Mouse (Mus musculus) cerebellum, adult 18-20 months (tissue): ENCODE measurements at regions not wholly inside any gene's neighbourhood (a gene's known extent, or its start where the extent isn't known, plus 50 kb on each side); places are given as distances from the start of the nearest gene placed in this dataset.

Experiments used
- DNase-seq, 2 experiments: peaks; one replicate each; pipeline ENCODE4 v3.0.0; 2021

- DNase-seq = no peak
Measured at GRCm38 (mm10) chr8:9152313-9152925, 462.1 kb upstream of the Arglu1 start.

- DNase-seq = no peak
Measured at GRCm38 (mm10) chr8:9144362-9144761, 454.0 kb upstream of the Arglu1 start.

GRCm38 (mm10) chr8:9139781-9140180 is 449.5 kb upstream of the Arglu1 start:
- DNase-seq = no peak

- peak; percentile 7 to 10 for DNase-seq
Measured at GRCm38 (mm10) chr8:9139059-9139620, 448.8 kb upstream of the Arglu1 start.

- no peak for DNase-seq
Measured at GRCm38 (mm10) chr8:9133758-9134157, 443.4 kb upstream of the Arglu1 start.

GRCm38 (mm10) chr8:9132612-9133218 is 442.4 kb upstream of the Arglu1 start:
- no peak for DNase-seq

- DNase-seq = no peak
Measured at GRCm38 (mm10) chr8:9131249-9131648, 440.9 kb upstream of the Arglu1 start.

- DNase-seq = no peak
Measured at GRCm38 (mm10) chr8:9124503-9124902, 434.2 kb upstream of the Arglu1 start.

- no peak for DNase-seq
Measured at GRCm38 (mm10) chr8:9117809-9118737, 427.8 kb upstream of the Arglu1 start.

- no peak for DNase-seq
Measured at GRCm38 (mm10) chr8:9095980-9096379, 405.7 kb upstream of the Arglu1 start.

GRCm38 (mm10) chr8:9094002-9094401 is 403.7 kb upstream of the Arglu1 start:
- no peak for DNase-seq

GRCm38 (mm10) chr8:9093356-9093755 is 403.0 kb upstream of the Arglu1 start:
- no peak for DNase-seq

GRCm38 (mm10) chr8:9072724-9073123 is 382.4 kb upstream of the Arglu1 start:
- DNase-seq = no peak

- no peak for DNase-seq
Measured at GRCm38 (mm10) chr8:9072286-9072685, 382.0 kb upstream of the Arglu1 start.

GRCm38 (mm10) chr8:9070953-9071352 is 380.6 kb upstream of the Arglu1 start:
- no peak for DNase-seq

GRCm38 (mm10) chr8:9069845-9070244 is 379.5 kb upstream of the Arglu1 start:
- no peak for DNase-seq

- no peak for DNase-seq
Measured at GRCm38 (mm10) chr8:9067731-9068130, 377.4 kb upstream of the Arglu1 start.

- DNase-seq = no peak
Measured at GRCm38 (mm10) chr8:9060166-9060565, 369.8 kb upstream of the Arglu1 start.

GRCm38 (mm10) chr8:9055416-9055819 is 365.1 kb upstream of the Arglu1 start:
- no peak for DNase-seq

GRCm38 (mm10) chr8:9054801-9055200 is 364.5 kb upstream of the Arglu1 start:
- no peak for DNase-seq

- DNase-seq = no peak
Measured at GRCm38 (mm10) chr8:9051699-9052098, 361.4 kb upstream of the Arglu1 start.

- DNase-seq = no peak
Measured at GRCm38 (mm10) chr8:9050740-9051475, 360.6 kb upstream of the Arglu1 start.

GRCm38 (mm10) chr8:9048116-9048515 is 357.8 kb upstream of the Arglu1 start:
- no peak for DNase-seq
